Mouse (Mus musculus) lung, postnatal 0 days (tissue): ENCODE measurements around the gene Vdac1.

ENCODE experiments used
- CTCF ChIP-seq: IDR thresholded peaks from 2 replicates; pipeline ENCODE4 v1.5.1; 2016; ENCODE audit warnings: antibody characterized with exemption, mild to moderate bottlenecking
- EP300 ChIP-seq: IDR thresholded peaks from 2 replicates; pipeline ENCODE4 v1.6.1; 2016; ENCODE audit warnings: antibody characterized with exemption, mild to moderate bottlenecking, control low read depth

- TF ChIP-seq CTCF (no peak), EP300 (no peak)
Observed at GRCm38 (mm10) chr11:52337651-52338295, 22.9 kb upstream of the Vdac1 start.
